Mouse (Mus musculus): ENCODE measurements around the gene Dock6.

DNA sequence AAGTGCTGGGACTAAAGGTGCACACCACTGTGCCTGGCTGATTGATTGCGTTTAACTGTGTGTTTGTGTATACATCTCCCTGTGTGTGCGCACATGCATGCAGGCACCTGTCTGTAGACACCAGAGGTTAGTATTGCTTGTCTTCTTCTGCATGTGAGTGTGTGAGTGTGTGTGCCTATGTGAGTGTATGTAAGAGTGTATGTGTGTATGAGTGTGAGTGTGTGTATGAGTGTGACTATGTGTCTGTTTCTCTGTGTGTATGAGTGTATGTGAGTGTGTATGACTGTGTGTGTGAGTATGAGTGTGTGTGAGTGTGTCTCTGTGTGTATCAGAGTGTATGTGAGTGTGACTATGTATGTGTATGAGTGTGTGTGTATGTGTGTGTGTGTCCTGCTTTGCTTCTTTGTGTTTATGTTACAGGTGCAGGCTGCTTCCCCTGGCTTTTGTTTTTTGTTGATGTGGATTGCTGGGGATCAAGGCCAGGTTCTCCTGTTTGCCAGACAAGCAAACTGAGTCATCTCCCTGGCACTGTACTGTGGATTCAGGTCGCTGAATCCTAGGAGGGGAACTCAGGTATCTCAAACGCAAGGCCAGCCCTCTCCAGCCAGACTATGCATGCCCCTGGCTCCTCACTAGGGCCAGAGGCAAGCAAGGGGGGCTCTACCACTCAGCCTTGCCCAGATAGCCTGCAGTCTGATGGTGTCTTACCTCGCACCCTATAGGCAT lies 13.4 kb upstream of the Dock6 start:
- TF ChIP-seq EP300 (optimal IDR thresholded peaks at IDR 0.05) (no peak), CTCF (IDR thresholded peaks at IDR 0.05; ENCODE audit: low read depth) (no peak)

Data from stomach, postnatal 0 days (tissue).